Mouse (Mus musculus): ENCODE results near the gene Zfp978. TPM values are rescaled to one million over a fixed set of nuclear protein-coding genes. Genes with fewer than 3 reads are reported as not detected.
"Not testable (repeated sequence)": the region's sequence is repeated elsewhere in the genome, so short reads cannot be mapped to it uniquely, and the experiment has no call there.

Zfp978 gene
- polyA plus RNA-seq, 1 experiment = not detected

DNA sequence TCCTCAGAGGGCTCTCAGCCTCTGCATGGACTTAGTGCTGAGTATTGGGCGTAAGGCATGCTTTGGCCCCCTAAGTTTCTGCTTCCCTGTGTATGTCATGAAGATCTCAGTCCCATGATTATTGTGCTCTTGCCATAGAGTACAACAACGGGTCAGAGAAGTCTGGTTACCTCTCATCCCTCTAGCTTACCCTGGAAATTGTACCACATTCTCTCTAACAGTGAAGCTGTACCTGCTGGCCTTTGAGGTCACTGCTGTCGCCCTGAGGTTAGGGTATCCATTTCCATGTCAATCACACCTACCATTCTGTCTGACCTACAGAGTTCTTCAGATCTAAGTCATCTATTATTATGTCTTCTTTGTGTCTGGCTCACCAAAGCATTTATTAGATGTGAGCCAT, 62.0 kb downstream of the Zfp978 start:
- no peak for TF ChIP-seq CTCF (conservative IDR thresholded peaks at IDR 0.05; ENCODE audit: insufficient read depth, insufficient read length, low read depth, low read length)
- no peak for TF ChIP-seq POLR2A (IDR thresholded peaks at IDR 0.05; ENCODE audit: low read depth, low read length)
- Histone ChIP-seq H3K4me3 (ENCODE audit: insufficient read depth, low read depth, low read length) (no peak overlapping the region), H3K27me3 (replicated peaks; ENCODE audit: control insufficient read depth, insufficient read depth, low read length) (no peaks in the 10 kb centered on the region), H3K4me1 (ENCODE audit: control insufficient read depth, insufficient read depth, low read length) (no peaks in the 10 kb centered on the region), H3K27ac (ENCODE audit: insufficient read depth, low read depth, low read length) (no peak overlapping the region), H3K36me3 (ENCODE audit: control insufficient read depth, insufficient read depth, low read length) (no peaks in the 10 kb centered on the region)
- no peak for DNase-seq
- 47% methylated on average over 3 of the region's 3 CpGs for WGBS

GRCm38 (mm10) chr4:147423641-147424298, 62.7 kb downstream of the Zfp978 start:
- TF ChIP-seq CTCF (conservative IDR thresholded peaks at IDR 0.05; ENCODE audit: insufficient read depth, insufficient read length, low read depth, low read length) = no peak
- peak; percentile 12 for TF ChIP-seq POLR2A (IDR thresholded peaks at IDR 0.05; ENCODE audit: low read depth, low read length)
- Histone ChIP-seq H3K27ac (ENCODE audit: insufficient read depth, low read depth, low read length) (no peak overlapping the region), H3K4me3 (ENCODE audit: insufficient read depth, low read depth, low read length) (no peak overlapping the region), H3K27me3 (replicated peaks; ENCODE audit: control insufficient read depth, insufficient read depth, low read length) (no peaks in the 10 kb centered on the region), H3K4me1 (ENCODE audit: control insufficient read depth, insufficient read depth, low read length) (no peaks in the 10 kb centered on the region), H3K36me3 (ENCODE audit: control insufficient read depth, insufficient read depth, low read length) (no peaks in the 10 kb centered on the region)
- 53% methylated on average over 4 of the region's 4 CpGs for WGBS
- DNase-seq = peak; percentile 19

- H3K27ac ChIP-seq (ENCODE audit: insufficient read depth, low read depth, low read length); H3K4me3 ChIP-seq (ENCODE audit: insufficient read depth, low read depth, low read length); H3K4me1 ChIP-seq (ENCODE audit: control insufficient read depth, insufficient read depth, low read length); H3K36me3 ChIP-seq (ENCODE audit: control insufficient read depth, insufficient read depth, low read length); H3K27me3 ChIP-seq (replicated peaks; ENCODE audit: control insufficient read depth, insufficient read depth, low read length): not testable (repeated sequence)
- WGBS = 40% methylated on average over 3 of the region's 3 CpGs
- DNase-seq = peak; percentile 2
These were observed 63.3 kb downstream of the Zfp978 start for GRCm38 (mm10) chr4:147424404-147424803.

- H3K27ac ChIP-seq (ENCODE audit: insufficient read depth, low read depth, low read length); H3K27me3 ChIP-seq (replicated peaks; ENCODE audit: control insufficient read depth, insufficient read depth, low read length); H3K4me3 ChIP-seq (ENCODE audit: insufficient read depth, low read depth, low read length); H3K4me1 ChIP-seq (ENCODE audit: control insufficient read depth, insufficient read depth, low read length); H3K36me3 ChIP-seq (ENCODE audit: control insufficient read depth, insufficient read depth, low read length): not testable (repeated sequence)
- peak; percentile 56 for DNase-seq
- 48% methylated on average over 5 of the region's 5 CpGs for WGBS
These were observed 64.7 kb downstream of the Zfp978 start for GRCm38 (mm10) chr4:147425615-147426347.

DNA sequence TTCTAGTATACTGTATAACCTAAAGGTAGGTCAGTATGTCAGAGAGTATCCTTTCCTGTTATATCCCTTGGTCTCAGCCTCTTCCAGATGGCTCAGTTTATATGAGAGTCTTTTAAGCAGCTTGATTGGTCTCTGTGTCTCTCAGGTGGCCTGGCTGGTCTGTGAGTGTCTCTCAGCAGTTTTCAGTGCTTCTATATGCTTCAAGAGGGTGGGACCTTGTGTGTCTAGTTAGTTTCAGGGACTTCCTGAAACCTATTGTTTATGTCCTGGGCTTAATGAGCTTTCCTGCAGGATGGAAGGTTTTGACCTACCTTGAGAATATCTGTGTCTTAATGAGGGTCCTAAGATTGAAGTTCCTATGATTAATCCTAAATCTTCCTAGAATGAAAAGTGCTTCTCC, 69.5 kb downstream of the Zfp978 start:
- Histone ChIP-seq H3K27ac (ENCODE audit: insufficient read depth, low read depth, low read length) (no peak overlapping the region), H3K4me1 (ENCODE audit: control insufficient read depth, insufficient read depth, low read length) (no peaks in the 10 kb centered on the region), H3K36me3 (ENCODE audit: control insufficient read depth, insufficient read depth, low read length) (no peaks in the 10 kb centered on the region), H3K4me3 (ENCODE audit: insufficient read depth, low read depth, low read length) (no peak overlapping the region), H3K27me3 (replicated peaks; ENCODE audit: control insufficient read depth, insufficient read depth, low read length) (no peaks in the 10 kb centered on the region; the same call in 1 of the 2 replicates)
- TF ChIP-seq POLR2A (IDR thresholded peaks at IDR 0.05; ENCODE audit: low read depth, low read length) = no peak
- TF ChIP-seq CTCF (conservative IDR thresholded peaks at IDR 0.05; ENCODE audit: insufficient read depth, insufficient read length, low read depth, low read length) = no peak
- DNase-seq = no peak

DNA sequence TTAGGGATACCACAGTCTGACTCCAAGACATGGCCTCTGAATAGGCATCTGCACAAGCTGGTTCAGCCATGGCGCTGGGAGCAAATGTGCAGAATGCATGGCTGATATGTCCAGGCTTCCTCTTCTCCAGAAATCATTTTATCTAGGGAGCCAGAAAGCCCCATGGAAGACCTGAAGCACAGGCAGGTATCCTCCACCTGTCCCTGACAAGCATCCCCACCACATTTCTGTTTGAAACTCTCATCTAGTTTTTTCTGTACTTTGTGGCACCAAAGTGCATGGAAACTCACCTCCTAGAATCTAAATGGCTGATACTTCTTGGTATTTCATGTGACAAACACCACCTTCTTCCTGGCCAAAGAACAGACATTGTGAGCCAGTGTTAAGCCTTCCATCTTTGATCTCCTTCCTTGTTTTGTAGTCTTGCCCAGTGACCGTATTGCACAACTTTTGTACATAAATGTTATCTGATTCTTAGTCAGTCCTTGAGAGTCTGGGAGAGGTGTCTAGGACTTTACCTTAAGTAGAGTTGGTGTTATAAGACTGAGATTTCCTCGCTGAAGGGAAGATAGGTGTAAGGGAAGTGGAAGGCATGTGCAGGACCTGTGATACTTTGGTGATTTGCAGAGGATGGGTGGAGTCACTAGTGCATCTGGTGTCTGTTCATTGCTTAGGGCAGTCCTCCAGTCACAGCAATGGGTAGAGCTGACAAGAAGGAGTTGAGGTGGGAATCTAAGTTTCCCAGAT, 70.8 kb downstream of the Zfp978 start:
- H3K4me3 ChIP-seq (ENCODE audit: insufficient read depth, low read depth, low read length); H3K4me1 ChIP-seq (ENCODE audit: control insufficient read depth, insufficient read depth, low read length); H3K36me3 ChIP-seq (ENCODE audit: control insufficient read depth, insufficient read depth, low read length); DNase-seq; H3K27ac ChIP-seq (ENCODE audit: insufficient read depth, low read depth, low read length); H3K27me3 ChIP-seq (replicated peaks; ENCODE audit: control insufficient read depth, insufficient read depth, low read length): not testable (repeated sequence)
- WGBS = 75% methylated on average over 3 of the region's 3 CpGs

DNA sequence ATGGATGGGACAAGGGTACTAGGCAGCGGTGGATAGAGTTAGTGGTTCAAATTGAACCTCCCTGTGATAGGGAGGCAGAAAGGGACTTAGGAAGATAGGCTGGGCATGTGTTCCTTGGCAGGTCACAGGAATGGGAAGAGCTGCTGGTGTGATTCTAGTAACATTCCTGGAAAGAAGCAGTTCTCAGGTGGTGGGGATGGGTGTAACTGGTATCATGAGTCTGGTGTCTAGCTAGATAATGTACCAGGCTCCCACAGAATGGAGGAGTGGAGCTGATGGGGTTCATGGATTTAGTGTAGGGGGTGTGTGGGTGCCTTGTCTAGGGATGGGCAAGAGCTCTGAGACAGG, 71.3 kb downstream of the Zfp978 start:
- Histone ChIP-seq H3K4me1 (ENCODE audit: control insufficient read depth, insufficient read depth, low read length) (no peaks in the 10 kb centered on the region), H3K27me3 (replicated peaks; ENCODE audit: control insufficient read depth, insufficient read depth, low read length) (no peaks in the 10 kb centered on the region; the same call in 1 of the 2 replicates), H3K4me3 (ENCODE audit: insufficient read depth, low read depth, low read length) (no peak overlapping the region), H3K27ac (ENCODE audit: insufficient read depth, low read depth, low read length) (no peak overlapping the region), H3K36me3 (ENCODE audit: control insufficient read depth, insufficient read depth, low read length) (no peaks in the 10 kb centered on the region)
- TF ChIP-seq POLR2A (IDR thresholded peaks at IDR 0.05; ENCODE audit: low read depth, low read length) (no peak), CTCF (conservative IDR thresholded peaks at IDR 0.05; ENCODE audit: insufficient read depth, insufficient read length, low read depth, low read length) (no peak)
- no peak for DNase-seq
- WGBS = 84% methylated on average over 1 of the region's 1 CpGs
